Mouse (Mus musculus) spleen, adult 2 months (tissue): ENCODE results near the gene Zscan22.
"Not testable (repeated sequence)": the region's sequence is repeated elsewhere in the genome, so short reads cannot be mapped to it uniquely, and the experiment has no call there.

Source experiments
- CTCF ChIP-seq: fragments of 200-500 bp; IDR thresholded peaks from 2 replicates; pipeline ENCODE4 v1.5.1; 2011; ENCODE audit warnings: mild to moderate bottlenecking, inconsistent platforms; ENCODE audit not compliant: insufficient read depth, insufficient read length, insufficient replicate concordance; ENCODE audit errors: extremely low read depth
- POLR2A ChIP-seq: fragments of 200-500 bp; IDR thresholded peaks from 2 replicates; pipeline ENCODE4 v1.6.1; 2011; ENCODE audit warnings: low read depth, low read length, inconsistent platforms

GRCm38 (mm10) chr7:12880497-12880896 lies 17.1 kb upstream of the Zscan22 start:
- not testable (repeated sequence) for TF ChIP-seq CTCF, POLR2A
